Mouse (Mus musculus): ENCODE measurements around the gene Il4i1.

DNA sequence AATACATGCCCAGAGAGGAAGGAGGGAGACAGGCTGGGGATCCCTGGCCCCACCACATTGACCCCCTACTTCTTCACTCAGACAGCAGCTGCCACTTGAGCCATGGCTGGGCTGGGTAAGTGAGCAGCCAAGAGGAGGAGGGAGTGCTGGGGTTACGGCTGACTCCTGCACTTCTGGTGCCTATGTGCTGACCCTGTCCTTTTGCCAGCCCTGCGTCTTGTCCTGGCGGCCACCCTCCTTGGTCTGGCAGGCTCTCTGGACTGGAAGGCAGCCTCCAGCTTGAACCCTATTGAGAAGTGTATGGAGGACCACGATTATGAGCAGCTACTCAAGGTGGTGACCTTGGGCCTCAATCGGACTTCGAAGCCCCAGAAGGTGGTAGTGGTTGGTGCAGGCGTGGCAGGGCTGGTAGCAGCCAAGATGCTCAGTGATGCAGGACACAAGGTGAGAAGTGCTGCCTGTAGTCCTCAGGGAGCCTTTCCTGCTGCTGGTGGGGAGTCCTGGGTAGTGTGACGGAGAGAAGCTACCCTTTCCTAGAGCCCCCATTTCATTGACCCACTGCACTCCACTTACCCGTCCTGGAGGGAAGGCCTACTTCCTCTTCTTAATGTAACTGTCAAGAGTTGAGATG lies 20.4 kb downstream of the Il4i1 start:
- TF ChIP-seq CTCF (IDR thresholded peaks at IDR 0.05; ENCODE audit: extremely low read depth, insufficient read depth, low read length) (no peak), POLR2A (IDR thresholded peaks at IDR 0.05; ENCODE audit: extremely low read depth, insufficient read depth, low read length) (no peak)
